Mouse (Mus musculus) layer of hippocampus, postnatal 10 days (tissue): ENCODE data around the gene Gorasp1. TPM values are rescaled to one million over a fixed set of nuclear protein-coding genes. Genes with fewer than 3 reads are reported as not detected.

Source experiments
- DNase-seq, 2 experiments: peaks; one replicate each; pipeline ENCODE4 v3.0.0; 2021; ENCODE audit warnings: low spot score in 2 of 2
- total RNA-seq, 2 experiments: library from RNA; stranded (reverse); gene quantifications; 2 replicates each; pipeline ENCODE4 v1.2.3; 2021

Gorasp1 gene
- total RNA-seq, 2 experiments from 2014 or later, result 28.9 to 31.2 TPM

GRCm38 (mm10) chr9:119933675-119934074 lies 3.7 kb downstream of the Gorasp1 start:
- no peak for DNase-seq

- no peak for DNase-seq
These were observed 5.0 kb downstream of the Gorasp1 start for GRCm38 (mm10) chr9:119932358-119932757.

- DNase-seq, result no peak
These were observed 10.9 kb downstream of the Gorasp1 start for GRCm38 (mm10) chr9:119926497-119926896.

- no peak for DNase-seq
These were observed 11.6 kb downstream of the Gorasp1 start for GRCm38 (mm10) chr9:119925729-119926128.

- DNase-seq, result no peak
These were observed 12.2 kb downstream of the Gorasp1 start for GRCm38 (mm10) chr9:119925120-119925657.

GRCm38 (mm10) chr9:119923462-119923861 lies 13.9 kb downstream of the Gorasp1 start:
- DNase-seq, result no peak

- DNase-seq, result no peak
These were observed 17.5 kb downstream of the Gorasp1 start for GRCm38 (mm10) chr9:119919858-119920257.

- no peak for DNase-seq
These were observed 24.1 kb downstream of the Gorasp1 start for GRCm38 (mm10) chr9:119913087-119913838.

GRCm38 (mm10) chr9:119909931-119910330 lies 27.4 kb downstream of the Gorasp1 start:
- no peak for DNase-seq

GRCm38 (mm10) chr9:119908708-119909107 lies 28.7 kb downstream of the Gorasp1 start:
- DNase-seq, result no peak

- no peak for DNase-seq
These were observed 34.8 kb downstream of the Gorasp1 start for GRCm38 (mm10) chr9:119902410-119903151.

GRCm38 (mm10) chr9:119899446-119899845 lies 37.9 kb downstream of the Gorasp1 start:
- no peak for DNase-seq

GRCm38 (mm10) chr9:119895040-119895721 lies 42.2 kb downstream of the Gorasp1 start:
- DNase-seq, result no peak

GRCm38 (mm10) chr9:119894339-119895009 lies 42.9 kb downstream of the Gorasp1 start, which contains the start of gene Wdr48:
TSS of gene Wdr48 (plus strand) at chr9:119894878.
- peak; percentile 95 to 96 for DNase-seq

GRCm38 (mm10) chr9:119893881-119894280 lies 43.5 kb downstream of the Gorasp1 start:
- DNase-seq, result no peak

- peak; percentile 49 to 51 for DNase-seq
These were observed 46.7 kb downstream of the Gorasp1 start for GRCm38 (mm10) chr9:119890692-119891091.

- DNase-seq, result no peak
These were observed 47.9 kb downstream of the Gorasp1 start for GRCm38 (mm10) chr9:119889446-119889845.

GRCm38 (mm10) chr9:119888843-119889246 lies 48.5 kb downstream of the Gorasp1 start:
- no peak for DNase-seq

- no peak for DNase-seq
These were observed 50.0 kb downstream of the Gorasp1 start for GRCm38 (mm10) chr9:119887144-119887901.
